Mouse (Mus musculus): ENCODE measurements around the gene Pdxdc1.

DNA sequence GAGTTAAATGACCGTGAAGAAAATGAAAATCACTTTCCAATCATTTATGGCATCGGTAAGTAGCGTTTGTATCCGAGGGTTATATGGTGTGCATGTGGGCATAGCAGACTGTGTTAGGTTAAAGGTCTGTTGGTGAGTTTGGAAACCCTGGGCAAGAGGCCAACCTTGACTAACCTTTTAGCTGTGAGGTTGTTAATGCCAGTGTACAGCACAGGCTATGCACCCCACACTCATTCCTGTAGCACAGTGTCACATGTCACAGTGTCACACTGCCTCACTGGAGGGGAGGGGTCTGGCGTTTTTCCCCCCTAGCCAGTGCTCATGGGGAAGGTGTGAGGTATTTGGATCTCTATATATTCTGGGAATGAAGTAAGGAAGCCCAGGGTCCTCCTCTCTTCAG lies 71.3 kb downstream of the Pdxdc1 start:
- TF ChIP-seq GABPA (IDR thresholded peaks at IDR 0.05; ENCODE audit: low read depth, low read length) (no peak), CTCF (IDR thresholded peaks at IDR 0.05 in 2 of 3, conservative IDR thresholded peaks at IDR 0.05 in 1 of 3; ENCODE audit: control insufficient read depth in 1 of 3, insufficient read depth in 1 of 3, low read depth in 2 of 3, low read length in 3 of 3, poor library complexity in 1 of 3, severe bottlenecking in 1 of 3) (no peak), RCOR1 (IDR thresholded peaks at IDR 0.05; ENCODE audit: low read depth, low read length) (no peak), TBP (IDR thresholded peaks at IDR 0.05; ENCODE audit: low read depth, low read length) (no peak), POLR2A (IDR thresholded peaks at IDR 0.05; ENCODE audit: control insufficient read depth in 1 of 2, insufficient read depth in 1 of 2, low read depth in 1 of 2, low read length in 2 of 2, poor library complexity in 1 of 2) (no peak), MAZ (IDR thresholded peaks at IDR 0.05; ENCODE audit: low read depth, low read length) (no peak), USF1 (IDR thresholded peaks at IDR 0.05; ENCODE audit: low read depth, low read length) (no peak), MAX (IDR thresholded peaks at IDR 0.05; ENCODE audit: low read length) (no peak), ZC3H11A (IDR thresholded peaks at IDR 0.05; ENCODE audit: low read depth, low read length) (no peak)

Measured in MEL (cell line).